Mouse (Mus musculus): Measurements from ENCODE around the gene Slc48a1. TPM values are rescaled to one million over a fixed set of nuclear protein-coding genes. Genes with fewer than 3 reads are reported as not detected.

Gene Slc48a1
- polyA plus RNA-seq, 2 experiments = 35.0 to 73.9 TPM

DNA sequence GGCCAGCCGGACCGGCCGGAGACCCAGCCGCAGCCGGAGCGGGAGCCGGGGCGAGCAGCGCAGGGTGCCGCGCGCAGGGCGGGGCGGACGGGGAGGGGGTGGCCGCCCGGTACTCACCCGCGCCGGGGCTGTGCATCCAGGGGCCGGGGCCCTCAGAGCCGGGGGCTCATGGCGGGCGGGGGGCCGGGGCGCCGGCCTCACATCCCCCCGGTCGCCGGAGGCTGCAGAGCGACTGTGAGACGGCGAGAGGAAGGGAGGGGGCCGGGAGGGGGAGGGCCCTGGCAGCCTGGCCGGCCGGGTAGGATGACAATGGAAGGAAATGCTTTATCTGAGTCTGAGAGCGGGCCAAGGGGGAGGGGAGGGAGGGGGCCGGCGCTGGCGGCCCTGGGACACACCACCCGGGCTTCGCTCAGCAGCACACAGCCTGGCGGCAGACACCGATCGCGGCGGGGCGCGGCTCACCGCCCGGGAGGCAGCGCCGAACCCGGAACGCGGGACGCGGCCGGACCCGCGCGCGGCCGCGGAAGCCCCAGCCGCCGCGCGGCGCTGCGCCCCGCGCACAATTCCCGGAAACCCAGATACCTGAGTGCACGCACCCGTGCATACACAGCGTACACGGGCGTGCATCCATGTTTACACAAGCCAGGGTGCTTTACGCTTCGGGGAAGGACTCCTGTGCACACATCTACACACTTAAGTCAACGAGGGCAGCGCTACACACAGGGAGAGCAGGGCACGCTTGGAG lies 53.1 kb downstream of the Slc48a1 start:
- H3K27ac ChIP-seq = no peak overlapping the region
- no peaks in the 10 kb centered on the region for H3K9me3 ChIP-seq (ENCODE audit: control insufficient read depth, low read length)
- H3K9ac ChIP-seq (replicated peaks) = peak overlapping the region; percentile 44
- no peaks in the 10 kb centered on the region for H3K36me3 ChIP-seq (replicated peaks; ENCODE audit: control insufficient read depth, insufficient read depth, low read depth)
- H3K4me3 ChIP-seq (ENCODE audit: insufficient read depth in 1 of 2, low read depth in 2 of 2, low read length in 2 of 2) = peak overlapping the region; percentile 64 to 71
- peaks cover 4% of the 10 kb centered on the region for H3K27me3 ChIP-seq (ENCODE audit: control insufficient read depth, insufficient read depth, low read length)
- H3K4me2 ChIP-seq (ENCODE audit: low read depth) = peak overlapping the region; percentile 67
- WGBS (ENCODE audit: insufficient replicate concordance) = under 1% methylated on average over 70 of the region's 84 CpGs
- TF ChIP-seq EP300 (IDR thresholded peaks at IDR 0.05; ENCODE audit: low read depth) = no peak
- no peak for TF ChIP-seq CTCF (IDR thresholded peaks at IDR 0.05; ENCODE audit: low read depth)
- peaks cover 3 to 28% of the 10 kb centered on the region in 2 experiments; a peak in 3 of 4 replicates for H3K4me1 ChIP-seq (replicated peaks; ENCODE audit: control insufficient read depth in 2 of 2, insufficient read depth in 2 of 2, low read length in 1 of 2)
- ATAC-seq (ENCODE audit: insufficient read depth) = peak; percentile 84
- no peak for DNase-seq (ENCODE audit: low read depth in 3 of 3, low spot score in 3 of 3)

DNA sequence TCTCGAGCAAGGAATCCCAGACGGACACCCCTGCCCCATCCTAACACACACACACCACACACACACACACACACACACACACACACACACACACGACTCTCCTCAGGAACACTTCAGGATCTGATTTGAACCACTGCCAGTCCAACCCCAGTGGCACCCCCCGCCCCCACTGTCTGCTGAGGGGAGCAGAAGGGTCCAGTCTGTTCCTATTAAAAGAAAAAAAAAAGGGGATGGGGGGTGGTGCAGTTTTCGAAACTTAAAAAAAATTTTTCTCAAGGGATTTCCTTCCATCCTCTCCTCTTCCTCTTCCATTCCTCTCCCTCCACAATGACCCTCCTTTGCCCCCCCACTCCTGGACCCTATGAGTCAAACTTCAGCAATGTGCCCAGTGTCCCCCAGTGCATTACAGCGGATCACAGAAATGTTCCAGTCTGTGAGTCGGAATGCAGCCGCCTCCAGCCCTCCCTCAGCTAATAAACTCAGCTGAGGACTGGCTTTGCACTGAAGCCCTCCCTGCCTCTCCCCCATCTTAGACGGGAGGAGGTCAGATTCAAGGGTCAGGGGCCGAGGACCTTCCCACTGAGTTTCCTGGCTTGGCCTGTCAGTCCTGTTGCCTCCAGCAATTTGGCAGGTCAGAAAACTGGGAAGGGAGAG lies 53.8 kb downstream of the Slc48a1 start:
- H3K27ac ChIP-seq = no peak overlapping the region
- H3K4me3 ChIP-seq (ENCODE audit: insufficient read depth in 1 of 2, low read depth in 2 of 2, low read length in 2 of 2) = peak overlapping the region; percentile 64 to 71
- H3K4me2 ChIP-seq (ENCODE audit: low read depth) = peak overlapping the region; percentile 67
- peaks cover 4% of the 10 kb centered on the region for H3K27me3 ChIP-seq (ENCODE audit: control insufficient read depth, insufficient read depth, low read length)
- WGBS (ENCODE audit: insufficient replicate concordance) = 26% methylated on average over 9 of the region's 10 CpGs
- TF ChIP-seq CTCF (IDR thresholded peaks at IDR 0.05; ENCODE audit: low read depth) (no peak), EP300 (IDR thresholded peaks at IDR 0.05; ENCODE audit: low read depth) (no peak)
- ATAC-seq (ENCODE audit: insufficient read depth) (no peak), DNase-seq (ENCODE audit: low read depth in 3 of 3, low spot score in 3 of 3) (no peak)
- no peaks in the 10 kb centered on the region for H3K36me3 ChIP-seq (replicated peaks; ENCODE audit: control insufficient read depth, insufficient read depth, low read depth)
- peak overlapping the region; percentile 44 for H3K9ac ChIP-seq (replicated peaks)
- no peaks in the 10 kb centered on the region for H3K9me3 ChIP-seq (ENCODE audit: control insufficient read depth, low read length)
- peaks cover 0 to 27% of the 10 kb centered on the region in 2 experiments; a peak in 3 of 4 replicates for H3K4me1 ChIP-seq (replicated peaks; ENCODE audit: control insufficient read depth in 2 of 2, insufficient read depth in 2 of 2, low read length in 1 of 2)

DNA sequence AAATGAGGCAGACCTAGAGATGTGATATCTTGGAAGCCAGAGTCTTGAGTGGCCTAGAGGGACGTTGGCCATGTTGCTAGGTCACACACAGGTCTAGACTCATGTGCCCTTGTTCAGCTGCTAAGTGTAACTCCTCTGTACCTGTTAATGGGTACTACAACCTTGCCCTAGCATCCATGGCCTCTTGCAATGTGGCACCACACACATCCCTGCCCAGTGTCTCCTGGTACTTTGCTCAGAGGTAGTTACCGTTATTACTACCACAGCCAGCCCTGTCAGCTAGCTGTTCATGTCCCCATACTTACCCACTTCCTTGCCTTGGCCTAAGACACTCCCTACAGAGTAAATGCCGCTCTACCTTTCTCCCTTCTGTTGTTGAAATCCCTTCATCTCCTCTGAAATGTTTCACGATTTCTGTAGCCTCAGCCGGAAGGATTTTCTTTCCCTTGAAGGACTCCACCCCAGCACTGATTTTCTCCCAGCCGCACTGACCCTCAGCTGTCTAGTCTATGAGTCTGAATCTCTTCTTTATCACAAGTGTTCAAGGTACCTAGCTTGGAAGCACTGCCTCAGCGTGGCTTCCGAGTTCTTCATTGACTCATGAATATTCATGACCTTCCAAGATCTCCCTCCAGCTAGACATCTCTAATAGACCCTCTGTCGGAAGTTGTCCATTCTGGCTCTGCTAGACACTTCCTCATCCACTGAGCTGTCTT lies 54.6 kb downstream of the Slc48a1 start:
- H3K36me3 ChIP-seq (replicated peaks; ENCODE audit: control insufficient read depth, insufficient read depth, low read depth) = no peaks in the 10 kb centered on the region
- TF ChIP-seq EP300 (IDR thresholded peaks at IDR 0.05; ENCODE audit: low read depth) (no peak), CTCF (IDR thresholded peaks at IDR 0.05; ENCODE audit: low read depth) (no peak)

DNA sequence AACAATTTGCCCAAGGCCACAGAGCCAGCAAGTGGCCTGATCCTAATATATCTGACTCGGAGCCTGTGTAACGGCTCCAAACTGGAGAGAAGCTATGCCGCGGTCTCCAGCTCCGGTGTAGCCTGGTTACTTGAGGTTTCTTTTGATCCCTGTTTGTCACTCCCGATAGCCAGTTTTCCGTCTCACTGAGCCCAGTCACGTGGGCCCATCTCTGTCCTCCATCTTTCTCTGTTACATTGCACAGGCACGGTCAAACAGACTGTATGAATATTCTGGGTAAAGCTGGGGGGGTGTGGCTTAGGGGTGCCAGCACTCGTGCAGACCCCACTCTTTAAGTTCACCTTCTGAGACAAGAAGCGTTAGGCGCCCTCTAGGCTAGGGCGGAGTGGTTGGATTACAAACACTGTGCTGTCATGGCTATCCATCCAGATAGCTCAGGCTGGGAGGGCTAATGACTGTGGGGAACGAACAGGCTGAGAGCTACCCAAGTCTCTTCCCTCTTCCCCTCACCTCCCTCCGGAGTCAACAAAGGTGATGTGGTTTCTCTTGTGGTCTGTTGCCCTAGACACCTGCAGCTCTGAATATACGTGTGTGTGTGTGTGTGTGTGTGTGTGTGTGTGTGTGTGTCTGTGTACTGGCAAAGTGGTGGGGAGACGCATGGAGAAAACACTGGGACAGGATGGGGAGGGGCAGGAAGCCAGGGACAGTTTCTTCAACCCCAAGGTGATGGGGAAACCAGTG lies 58.0 kb downstream of the Slc48a1 start:
- DNase-seq (ENCODE audit: low read depth in 3 of 3, low spot score in 3 of 3) (no peak), ATAC-seq (ENCODE audit: insufficient read depth) (no peak)
- H3K9me3 ChIP-seq (ENCODE audit: control insufficient read depth, low read length) = no peaks in the 10 kb centered on the region
- no peak overlapping the region for H3K9ac ChIP-seq (replicated peaks)
- H3K27ac ChIP-seq = no peak overlapping the region
- peaks cover 4% of the 10 kb centered on the region for H3K27me3 ChIP-seq (ENCODE audit: control insufficient read depth, insufficient read depth, low read length)
- no peak overlapping the region for H3K4me2 ChIP-seq (ENCODE audit: low read depth)
- no peak for TF ChIP-seq CTCF (IDR thresholded peaks at IDR 0.05; ENCODE audit: low read depth)
- no peak for TF ChIP-seq EP300 (IDR thresholded peaks at IDR 0.05; ENCODE audit: low read depth)
- no peak overlapping the region for H3K4me3 ChIP-seq (ENCODE audit: insufficient read depth in 1 of 2, low read depth in 2 of 2, low read length in 2 of 2)
- WGBS (ENCODE audit: insufficient replicate concordance) = 56% methylated on average over 17 of the region's 17 CpGs
- peaks cover 7 to 37% of the 10 kb centered on the region in 2 experiments for H3K4me1 ChIP-seq (replicated peaks; ENCODE audit: control insufficient read depth in 2 of 2, insufficient read depth in 2 of 2, low read length in 1 of 2)
- H3K36me3 ChIP-seq (replicated peaks; ENCODE audit: control insufficient read depth, insufficient read depth, low read depth) = no peaks in the 10 kb centered on the region

More for the DNA sequence above, 54.6 kb downstream of the Slc48a1 start:
- Histone ChIP-seq H3K27me3 (ENCODE audit: control insufficient read depth, insufficient read depth, low read length) (peaks cover 4% of the 10 kb centered on the region), H3K4me1 (replicated peaks; ENCODE audit: control insufficient read depth in 2 of 2, insufficient read depth in 2 of 2, low read length in 1 of 2) (peaks cover 0 to 25% of the 10 kb centered on the region in 2 experiments; a peak in 3 of 4 replicates), H3K4me3 (ENCODE audit: insufficient read depth in 1 of 2, low read depth in 2 of 2, low read length in 2 of 2) (no peak overlapping the region), H3K4me2 (ENCODE audit: low read depth) (no peak overlapping the region), H3K9me3 (ENCODE audit: control insufficient read depth, low read length) (no peaks in the 10 kb centered on the region), H3K27ac (no peak overlapping the region), H3K9ac (replicated peaks) (no peak overlapping the region)
- WGBS (ENCODE audit: insufficient replicate concordance) = 39% methylated on average over 9 of the region's 9 CpGs
- ATAC-seq (ENCODE audit: insufficient read depth) (no peak), DNase-seq (ENCODE audit: low read depth in 3 of 3, low spot score in 3 of 3) (no peak)

All from liver, embryonic 14.5 days (tissue).